Mouse (Mus musculus): Measurements from ENCODE around the gene Stap1. TPM values are rescaled to one million over a fixed set of nuclear protein-coding genes. Genes with fewer than 3 reads are reported as not detected.

The Stap1 gene
- total and polyA plus RNA-seq, 2 experiments from 2014 or later, result 0.05 to 0.53 TPM

- H3K9ac ChIP-seq, result no peak overlapping the region
- TF ChIP-seq CTCF (IDR thresholded peaks at IDR 0.05; ENCODE audit: low read depth), result no peak
- DNase-seq (no peak), ATAC-seq (no peak)
- no peak overlapping the region for H3K27ac ChIP-seq (ENCODE audit: low read depth, low read length)
- H3K36me3 ChIP-seq (ENCODE audit: insufficient read depth), result no peaks in the 10 kb centered on the region
- no peak overlapping the region for H3K4me3 ChIP-seq (ENCODE audit: low read depth, low read length)
- H3K9me3 ChIP-seq (ENCODE audit: low read length), result no peaks in the 10 kb centered on the region
- H3K4me1 ChIP-seq (ENCODE audit: insufficient read depth), result no peaks in the 10 kb centered on the region
- H3K4me2 ChIP-seq (ENCODE audit: low read depth), result no peak overlapping the region
- WGBS, result 87% methylated on average over 9 of the region's 9 CpGs
- H3K27me3 ChIP-seq (ENCODE audit: insufficient read depth, low read length), result no peaks in the 10 kb centered on the region
Measured at GRCm38 (mm10) chr5:86094754-86095153, 23.2 kb downstream of the Stap1 start.

DNA sequence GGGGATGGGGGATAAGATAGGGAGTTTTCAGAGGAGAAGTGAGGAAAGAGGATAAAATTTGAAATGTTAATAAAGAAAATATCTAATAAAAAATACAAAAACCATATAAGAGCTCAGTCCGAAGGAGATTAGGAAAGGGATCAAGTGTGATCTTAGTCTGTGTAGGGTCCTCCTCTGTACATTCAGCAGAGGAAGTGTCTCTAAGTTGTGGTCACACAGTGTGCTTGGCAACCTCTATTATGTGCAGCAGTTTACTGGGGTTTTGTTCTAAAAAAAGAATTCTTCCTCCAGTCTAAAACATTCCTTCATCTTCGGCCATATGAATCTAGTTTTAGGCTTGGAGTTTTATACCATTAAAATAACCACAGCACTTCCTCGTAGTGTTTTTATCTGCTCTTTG lies 27.4 kb downstream of the Stap1 start:
- TF ChIP-seq CTCF (IDR thresholded peaks at IDR 0.05; ENCODE audit: low read depth), result no peak
- no peaks in the 10 kb centered on the region for H3K4me1 ChIP-seq (ENCODE audit: insufficient read depth)
- no peaks in the 10 kb centered on the region for H3K36me3 ChIP-seq (ENCODE audit: insufficient read depth)
- no peaks in the 10 kb centered on the region for H3K9me3 ChIP-seq (ENCODE audit: low read length)
- no peaks in the 10 kb centered on the region for H3K27me3 ChIP-seq (ENCODE audit: insufficient read depth, low read length)
- ATAC-seq (no peak), DNase-seq (no peak)
- H3K27ac ChIP-seq (ENCODE audit: low read depth, low read length), result no peak overlapping the region
- H3K4me3 ChIP-seq (ENCODE audit: low read depth, low read length), result no peak overlapping the region
- H3K9ac ChIP-seq, result no peak overlapping the region
- H3K4me2 ChIP-seq (ENCODE audit: low read depth), result no peak overlapping the region
- 94% methylated on average over 3 of the region's 3 CpGs for WGBS

GRCm38 (mm10) chr5:86100621-86101020 lies 29.1 kb downstream of the Stap1 start:
- ATAC-seq (no peak), DNase-seq (no peak)
- Histone ChIP-seq H3K9ac (no peak overlapping the region), H3K9me3 (ENCODE audit: low read length) (no peaks in the 10 kb centered on the region), H3K4me3 (ENCODE audit: low read depth, low read length) (no peak overlapping the region), H3K27ac (ENCODE audit: low read depth, low read length) (no peak overlapping the region), H3K4me1 (ENCODE audit: insufficient read depth) (no peaks in the 10 kb centered on the region), H3K4me2 (ENCODE audit: low read depth) (no peak overlapping the region), H3K36me3 (ENCODE audit: insufficient read depth) (no peaks in the 10 kb centered on the region), H3K27me3 (ENCODE audit: insufficient read depth, low read length) (no peaks in the 10 kb centered on the region)
- WGBS, result 88% methylated on average over 3 of the region's 3 CpGs
- TF ChIP-seq CTCF (IDR thresholded peaks at IDR 0.05; ENCODE audit: low read depth), result no peak

DNA sequence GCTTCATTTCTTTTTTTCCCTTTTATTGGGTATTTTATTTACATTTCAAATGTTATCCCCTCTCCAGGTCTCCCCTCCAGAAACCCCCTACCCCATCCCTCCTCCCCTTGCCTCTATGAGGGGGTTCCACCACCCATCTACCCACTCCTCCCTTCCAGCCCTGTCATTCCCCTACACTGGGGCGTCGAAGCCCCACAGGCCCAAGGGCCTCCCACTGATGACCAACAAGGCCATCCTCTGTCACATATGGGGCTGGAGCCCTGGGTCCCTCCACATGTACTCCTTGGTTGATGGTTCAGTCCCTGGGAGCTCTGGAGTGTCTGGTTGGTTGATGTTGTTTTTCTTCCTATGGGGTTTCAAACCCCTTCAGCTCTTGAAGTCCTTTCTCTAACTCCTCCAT lies 30.6 kb downstream of the Stap1 start:
- Histone ChIP-seq H3K9me3 (ENCODE audit: low read length) (no peaks in the 10 kb centered on the region), H3K4me1 (ENCODE audit: insufficient read depth) (no peaks in the 10 kb centered on the region), H3K4me3 (ENCODE audit: low read depth, low read length) (no peak overlapping the region), H3K36me3 (ENCODE audit: insufficient read depth) (no peaks in the 10 kb centered on the region), H3K27ac (ENCODE audit: low read depth, low read length) (no peak overlapping the region), H3K4me2 (ENCODE audit: low read depth) (no peak overlapping the region), H3K27me3 (ENCODE audit: insufficient read depth, low read length) (no peaks in the 10 kb centered on the region), H3K9ac (no peak overlapping the region)
- TF ChIP-seq CTCF (IDR thresholded peaks at IDR 0.05; ENCODE audit: low read depth), result no peak
- ATAC-seq, result 0 out of 2 replicates have a peak, but pooled peaks have one; percentile 8
- WGBS, result 100% methylated on average over 2 of the region's 2 CpGs
- DNase-seq, result no peak

DNA sequence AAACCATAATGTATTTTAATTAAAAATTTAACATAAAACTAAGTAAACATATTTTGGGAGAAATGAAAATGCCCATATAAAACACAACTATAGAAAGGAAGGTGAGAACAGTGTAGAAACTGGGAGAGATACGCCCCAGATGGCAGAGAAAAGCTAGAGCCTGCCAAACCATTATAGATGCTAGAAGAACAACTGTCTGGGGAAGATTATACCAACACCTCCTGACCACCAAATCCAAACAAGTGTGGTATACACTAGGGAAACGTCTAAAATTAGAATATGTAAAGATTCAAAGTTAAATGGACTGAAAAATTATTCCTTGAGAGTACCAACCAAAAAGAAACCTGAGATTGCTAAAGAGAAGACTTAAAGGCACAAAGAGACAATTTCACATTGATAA lies 35.1 kb downstream of the Stap1 start:
- H3K4me2 ChIP-seq (ENCODE audit: low read depth), result no peak overlapping the region
- no peak for DNase-seq
- 65% methylated on average over 2 of the region's 2 CpGs for WGBS

DNA sequence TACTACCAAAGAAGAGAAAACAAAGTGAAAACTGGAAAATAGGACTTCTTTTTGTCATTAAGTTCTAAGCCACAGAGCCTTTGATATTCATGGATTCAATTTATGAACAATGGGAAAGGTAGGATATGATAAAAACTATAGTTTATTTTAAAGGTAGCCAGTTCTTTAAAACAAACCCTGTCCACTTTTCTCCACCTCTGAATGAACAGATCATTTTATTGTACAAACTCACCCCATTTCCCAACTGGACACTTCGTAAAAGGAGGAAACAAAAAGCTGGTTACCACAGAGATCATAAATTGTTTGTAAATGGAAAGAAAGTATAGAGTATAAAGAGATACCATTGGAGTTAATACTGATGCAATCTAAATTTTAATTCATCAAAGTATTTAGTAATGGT lies 39.5 kb downstream of the Stap1 start:
- no peaks in the 10 kb centered on the region for H3K4me1 ChIP-seq (ENCODE audit: insufficient read depth)
- no peak overlapping the region for H3K27ac ChIP-seq (ENCODE audit: low read depth, low read length)
- H3K4me3 ChIP-seq (ENCODE audit: low read depth, low read length), result no peak overlapping the region
- no peaks in the 10 kb centered on the region for H3K27me3 ChIP-seq (ENCODE audit: insufficient read depth, low read length)
- no peaks in the 10 kb centered on the region for H3K9me3 ChIP-seq (ENCODE audit: low read length)
- ATAC-seq, result no peak
- no peak overlapping the region for H3K4me2 ChIP-seq (ENCODE audit: low read depth)
- no peak for TF ChIP-seq CTCF (IDR thresholded peaks at IDR 0.05; ENCODE audit: low read depth)
- WGBS, result 92% methylated on average over 1 of the region's 1 CpGs
- no peak overlapping the region for H3K9ac ChIP-seq
- H3K36me3 ChIP-seq (ENCODE audit: insufficient read depth), result peaks cover 21% of the 10 kb centered on the region
- no peak for DNase-seq

More for the DNA sequence above, 35.1 kb downstream of the Stap1 start:
- Histone ChIP-seq H3K9me3 (ENCODE audit: low read length) (no peaks in the 10 kb centered on the region), H3K27me3 (ENCODE audit: insufficient read depth, low read length) (no peaks in the 10 kb centered on the region), H3K4me3 (ENCODE audit: low read depth, low read length) (no peak overlapping the region), H3K4me1 (ENCODE audit: insufficient read depth) (no peaks in the 10 kb centered on the region), H3K36me3 (ENCODE audit: insufficient read depth) (peaks cover 9% of the 10 kb centered on the region), H3K9ac (no peak overlapping the region), H3K27ac (ENCODE audit: low read depth, low read length) (no peak overlapping the region)
- ATAC-seq, result peak; percentile 45; the same call in 1 of the 2 replicates
- no peak for TF ChIP-seq CTCF (IDR thresholded peaks at IDR 0.05; ENCODE audit: low read depth)

GRCm38 (mm10) chr5:86113037-86113436 lies 41.5 kb downstream of the Stap1 start:
- 96% methylated on average over 2 of the region's 2 CpGs for WGBS
- DNase-seq (no peak), ATAC-seq (no peak)

GRCm38 (mm10) chr5:86113997-86114396 lies 42.5 kb downstream of the Stap1 start:
- Histone ChIP-seq H3K27ac (ENCODE audit: low read depth, low read length) (no peak overlapping the region), H3K27me3 (ENCODE audit: insufficient read depth, low read length) (no peaks in the 10 kb centered on the region), H3K4me3 (ENCODE audit: low read depth, low read length) (no peak overlapping the region), H3K4me2 (ENCODE audit: low read depth) (no peak overlapping the region), H3K9me3 (ENCODE audit: low read length) (no peaks in the 10 kb centered on the region), H3K36me3 (ENCODE audit: insufficient read depth) (peaks cover 25% of the 10 kb centered on the region), H3K9ac (no peak overlapping the region), H3K4me1 (ENCODE audit: insufficient read depth) (no peaks in the 10 kb centered on the region)
- DNase-seq, result no peak
- no peak for ATAC-seq
- 67% methylated on average over 1 of the region's 1 CpGs for whole genome bisulfite sequencing
- TF ChIP-seq CTCF (IDR thresholded peaks at IDR 0.05; ENCODE audit: low read depth), result no peak

More at GRCm38 (mm10) chr5:86113037-86113436, 41.5 kb downstream of the Stap1 start:
- no peak for TF ChIP-seq CTCF (IDR thresholded peaks at IDR 0.05; ENCODE audit: low read depth)
- Histone ChIP-seq H3K4me2 (ENCODE audit: low read depth) (no peak overlapping the region), H3K9me3 (ENCODE audit: low read length) (no peaks in the 10 kb centered on the region), H3K4me1 (ENCODE audit: insufficient read depth) (no peaks in the 10 kb centered on the region), H3K9ac (no peak overlapping the region), H3K36me3 (ENCODE audit: insufficient read depth) (peaks cover 21% of the 10 kb centered on the region), H3K27ac (ENCODE audit: low read depth, low read length) (no peak overlapping the region), H3K4me3 (ENCODE audit: low read depth, low read length) (no peak overlapping the region), H3K27me3 (ENCODE audit: insufficient read depth, low read length) (no peaks in the 10 kb centered on the region)

Data from forebrain, postnatal 0 days (tissue).